In genomic region chrX:152764171-152764570, GRCm38 (mm10) we compare ENCODE assay signal across 22 mouse cellular contexts. TPM values are rescaled to one million over a fixed set of nuclear protein-coding genes. Genes with fewer than 3 reads are reported as not detected.
"Had no signal": no experiment of that assay in that cellular context is flagged by ENCODE, and none has a peak within 500 bp of the region (broad histone marks: within the 10 kb centered on the region; RNA-seq: fewer than 3 reads in every experiment).

No protein-coding gene starts in this region.

- H3K9ac ChIP-seq: kidney, embryonic 15.5 days; limb, embryonic 12.5 days; limb, embryonic 15.5 days; liver, embryonic 13.5 days; lung, embryonic 14.5 days; midbrain, embryonic 12.5 days; midbrain, embryonic 15.5 days; neural tube, embryonic 12.5 days; neural tube, embryonic 15.5 days; stomach, embryonic 15.5 days had no signal

- H3K4me3 ChIP-seq: kidney, embryonic 15.5 days; limb, embryonic 12.5 days; limb, embryonic 15.5 days; liver, embryonic 13.5 days; megakaryocyte, embryonic 14.5 days; midbrain, embryonic 12.5 days; midbrain, embryonic 15.5 days; neural tube, embryonic 12.5 days; neural tube, embryonic 15.5 days; stomach, embryonic 15.5 days had no signal

- DNase-seq: kidney, adult 11 months; kidney, adult 8-10 months; kidney, postnatal 25 days; left cerebral cortex, postnatal 4 days; liver, embryonic 13.5 days; lung, embryonic 14.5 days; lung, postnatal 10 days; lung, postnatal 36 days; right cerebral cortex, adult 18-20 months; right cerebral cortex, postnatal 14 days; right cerebral cortex, postnatal 4 days; thymus, postnatal 25 days had no signal

- H3K27ac ChIP-seq: kidney, embryonic 15.5 days; limb, embryonic 12.5 days; limb, embryonic 15.5 days; liver, embryonic 13.5 days; midbrain, embryonic 12.5 days; midbrain, embryonic 15.5 days; neural tube, embryonic 12.5 days; neural tube, embryonic 15.5 days; stomach, embryonic 15.5 days had no signal

- H3K4me1 ChIP-seq: kidney, embryonic 15.5 days; limb, embryonic 12.5 days; liver, embryonic 13.5 days; megakaryocyte, embryonic 14.5 days; midbrain, embryonic 12.5 days; midbrain, embryonic 15.5 days; neural tube, embryonic 12.5 days; stomach, embryonic 15.5 days had no signal

- ATAC-seq: midbrain, embryonic 15.5 days had no signal

- H3K36me3 ChIP-seq: kidney, embryonic 15.5 days; limb, embryonic 12.5 days; limb, embryonic 15.5 days; liver, embryonic 13.5 days; midbrain, embryonic 12.5 days; midbrain, embryonic 15.5 days; neural tube, embryonic 12.5 days; neural tube, embryonic 15.5 days; stomach, embryonic 15.5 days had no signal

- H3K27me3 ChIP-seq: stomach, embryonic 15.5 days had no signal

- H3K9me3 ChIP-seq: kidney, embryonic 15.5 days; limb, embryonic 12.5 days; limb, embryonic 15.5 days; liver, embryonic 13.5 days; midbrain, embryonic 12.5 days; midbrain, embryonic 15.5 days; neural tube, embryonic 12.5 days; neural tube, embryonic 15.5 days; stomach, embryonic 15.5 days had no signal

RNA-seq across cellular contexts. Expression of gene Gpr143, which starts 17.6 kb away (rescaled TPM):
- polyA plus RNA-seq: large intestine, adult 2 months; liver, embryonic 13.5 days had no signal
